Mouse (Mus musculus): ENCODE data around the gene Xpo6. TPM values are rescaled to one million over a fixed set of nuclear protein-coding genes. Genes with fewer than 3 reads are reported as not detected.

Xpo6 gene
- 56.2 TPM in 2 replicates for polyA plus RNA-seq (2014; fragmentation: Nextera tagmentation; extraction: Ambion mirVana)

- Histone ChIP-seq H3K9ac (ENCODE audit: low read length) (peak within 1 kb of the TSS; percentile 95), H3K4me3 (ENCODE audit: low read depth, low read length) (peak within 1 kb of the TSS; percentile 96), H3K4me1 (ENCODE audit: control insufficient read depth, insufficient read depth, low read length) (peaks cover 13% of the 10 kb centered on the region), H3K27ac (ENCODE audit: low read depth, low read length) (peak within 1 kb of the TSS; percentile 54; the same call in 1 of the 2 replicates), H3K9me3 (ENCODE audit: control insufficient read depth, low read length) (no peaks in the 10 kb centered on the region), H3K36me3 (ENCODE audit: control insufficient read depth, insufficient read depth, low read length) (no peaks in the 10 kb centered on the region), H3K4me2 (peak within 1 kb of the TSS; percentile 84), H3K27me3 (ENCODE audit: control insufficient read depth, insufficient read depth, low read length) (no peaks in the 10 kb centered on the region)
- 1% methylated on average over 55 of the region's 57 CpGs for WGBS
- DNase-seq (ENCODE audit: low spot score, missing footprints) (peak; percentile 100), ATAC-seq (ENCODE audit: low FRiP score) (peak; percentile 99)
Observed at GRCm38 (mm10) chr7:126200178-126200996, at the start of gene Xpo6. TSS of gene Xpo6 (minus strand) at chr7:126200501.

- no peak for ATAC-seq (ENCODE audit: low FRiP score)
- no peak overlapping the region for H3K4me2 ChIP-seq
- no peaks in the 10 kb centered on the region for H3K27me3 ChIP-seq (ENCODE audit: control insufficient read depth, insufficient read depth, low read length)
- no peak for DNase-seq (ENCODE audit: low spot score, missing footprints)
- H3K36me3 ChIP-seq (ENCODE audit: control insufficient read depth, insufficient read depth, low read length): no peaks in the 10 kb centered on the region
- WGBS: 84% methylated on average over 3 of the region's 3 CpGs
- no peaks in the 10 kb centered on the region for H3K9me3 ChIP-seq (ENCODE audit: control insufficient read depth, low read length)
- H3K27ac ChIP-seq (ENCODE audit: low read depth, low read length): no peak overlapping the region
- H3K9ac ChIP-seq (ENCODE audit: low read length): no peak overlapping the region
- H3K4me1 ChIP-seq (ENCODE audit: control insufficient read depth, insufficient read depth, low read length): peaks cover 5% of the 10 kb centered on the region; the same call in 1 of the 2 replicates
- H3K4me3 ChIP-seq (ENCODE audit: low read depth, low read length): no peak overlapping the region
Observed at GRCm38 (mm10) chr7:126249986-126250385, 49.7 kb upstream of the Xpo6 start.

DNA sequence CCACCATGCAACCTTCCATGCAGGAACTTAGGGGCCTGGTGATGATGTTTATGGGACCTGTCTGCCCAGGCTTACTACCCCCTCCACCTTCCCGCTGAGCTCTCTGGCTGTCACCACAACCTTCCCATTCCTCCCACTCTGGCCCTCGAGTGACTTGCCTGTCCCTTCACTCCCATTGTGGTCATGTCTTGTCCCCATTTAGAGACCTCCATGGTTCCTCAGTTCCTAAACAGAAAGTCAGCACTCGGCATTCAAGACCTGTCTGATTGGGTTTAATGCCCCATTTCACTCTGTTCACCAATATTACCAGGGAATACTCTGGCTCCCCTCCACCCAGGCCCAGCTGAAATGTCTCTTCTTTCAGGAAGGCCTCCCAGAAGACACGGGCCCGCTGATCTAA is 48.8 kb upstream of the Xpo6 start:
- H3K4me1 ChIP-seq (ENCODE audit: control insufficient read depth, insufficient read depth, low read length): peaks cover 5% of the 10 kb centered on the region; the same call in 1 of the 2 replicates
- no peak overlapping the region for H3K4me3 ChIP-seq (ENCODE audit: low read depth, low read length)
- DNase-seq (ENCODE audit: low spot score, missing footprints) (no peak), ATAC-seq (ENCODE audit: low FRiP score) (no peak)
- H3K9me3 ChIP-seq (ENCODE audit: control insufficient read depth, low read length): no peaks in the 10 kb centered on the region
- no peaks in the 10 kb centered on the region for H3K36me3 ChIP-seq (ENCODE audit: control insufficient read depth, insufficient read depth, low read length)
- no peaks in the 10 kb centered on the region for H3K27me3 ChIP-seq (ENCODE audit: control insufficient read depth, insufficient read depth, low read length)
- WGBS: 71% methylated on average over 5 of the region's 5 CpGs
- H3K27ac ChIP-seq (ENCODE audit: low read depth, low read length): no peak overlapping the region
- no peak overlapping the region for H3K9ac ChIP-seq (ENCODE audit: low read length)
- H3K4me2 ChIP-seq: no peak overlapping the region

DNA sequence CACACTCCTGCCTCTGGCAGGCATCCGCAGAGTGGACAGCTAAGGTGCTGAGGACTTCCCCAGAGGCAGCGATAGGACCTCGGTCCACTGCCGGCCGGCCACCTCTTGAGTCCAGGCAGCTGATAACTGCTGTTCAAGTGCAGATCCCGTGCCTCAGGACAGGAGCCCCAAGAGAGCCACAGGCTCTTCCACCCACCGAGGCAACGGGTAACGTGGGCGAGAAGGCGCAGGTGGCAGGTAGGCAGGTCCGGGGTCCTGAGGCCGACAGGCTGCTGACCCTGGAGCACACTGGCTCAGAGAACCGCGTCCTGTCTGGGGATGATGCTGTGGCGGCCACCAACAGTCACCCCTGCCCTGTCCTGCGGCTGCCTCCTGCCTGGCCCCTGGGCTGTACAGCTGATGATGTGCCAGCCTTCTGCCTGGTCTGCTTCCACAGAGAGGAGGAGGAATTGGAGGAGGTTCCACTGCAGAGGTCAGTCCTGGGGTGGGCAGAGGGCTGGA is 48.4 kb upstream of the Xpo6 start:
- Histone ChIP-seq H3K27ac (ENCODE audit: low read depth, low read length) (no peak overlapping the region), H3K9ac (ENCODE audit: low read length) (no peak overlapping the region), H3K4me2 (no peak overlapping the region), H3K9me3 (ENCODE audit: control insufficient read depth, low read length) (no peaks in the 10 kb centered on the region), H3K27me3 (ENCODE audit: control insufficient read depth, insufficient read depth, low read length) (no peaks in the 10 kb centered on the region), H3K36me3 (ENCODE audit: control insufficient read depth, insufficient read depth, low read length) (no peaks in the 10 kb centered on the region), H3K4me3 (ENCODE audit: low read depth, low read length) (no peak overlapping the region), H3K4me1 (ENCODE audit: control insufficient read depth, insufficient read depth, low read length) (peaks cover 5% of the 10 kb centered on the region; the same call in 1 of the 2 replicates)
- ATAC-seq (ENCODE audit: low FRiP score) (no peak), DNase-seq (ENCODE audit: low spot score, missing footprints) (no peak)
- 47% methylated on average over 17 of the region's 17 CpGs for WGBS

- H3K27me3 ChIP-seq (ENCODE audit: control insufficient read depth, insufficient read depth, low read length): no peaks in the 10 kb centered on the region
- no peak overlapping the region for H3K27ac ChIP-seq (ENCODE audit: low read depth, low read length)
- no peaks in the 10 kb centered on the region for H3K9me3 ChIP-seq (ENCODE audit: control insufficient read depth, low read length)
- H3K4me3 ChIP-seq (ENCODE audit: low read depth, low read length): no peak overlapping the region
- ATAC-seq (ENCODE audit: low FRiP score): 0 out of 2 replicates have a peak, but pooled peaks have one; percentile 27
- H3K36me3 ChIP-seq (ENCODE audit: control insufficient read depth, insufficient read depth, low read length): no peaks in the 10 kb centered on the region
- DNase-seq (ENCODE audit: low spot score, missing footprints): no peak
- no peak overlapping the region for H3K9ac ChIP-seq (ENCODE audit: low read length)
- 8% methylated on average over 6 of the region's 6 CpGs for WGBS
- H3K4me2 ChIP-seq: no peak overlapping the region
- H3K4me1 ChIP-seq (ENCODE audit: control insufficient read depth, insufficient read depth, low read length): peaks cover 5% of the 10 kb centered on the region; the same call in 1 of the 2 replicates
Observed at GRCm38 (mm10) chr7:126248088-126248487, 47.8 kb upstream of the Xpo6 start.

DNA sequence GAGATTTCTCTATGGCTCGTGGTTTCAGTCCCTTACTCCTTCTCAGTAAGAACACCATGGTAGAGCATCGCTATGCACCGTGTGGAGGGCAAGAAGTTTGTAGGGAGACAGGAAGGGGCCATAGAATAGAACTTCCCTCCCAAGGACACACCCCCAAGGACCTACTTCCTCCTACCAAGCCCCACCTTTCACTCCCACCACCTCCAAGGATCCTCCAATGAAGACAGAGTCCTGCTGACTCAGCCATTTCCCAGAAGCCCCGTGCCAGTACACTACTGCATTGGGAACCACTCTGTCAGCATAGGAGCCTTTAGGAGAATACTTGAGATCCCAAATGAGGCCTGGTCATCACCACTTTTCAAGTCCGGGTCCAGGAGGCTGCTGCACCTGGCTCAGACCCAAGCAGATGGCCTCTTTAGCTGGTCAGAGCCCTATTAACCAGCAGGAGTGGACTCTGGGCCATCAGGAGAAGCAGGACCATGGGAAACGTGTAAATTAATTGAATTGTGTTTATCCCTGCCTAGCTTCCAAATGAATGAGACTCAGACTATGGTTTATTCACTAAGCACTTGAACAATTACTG is 44.0 kb upstream of the Xpo6 start:
- WGBS: 81% methylated on average over 6 of the region's 6 CpGs
- no peak for DNase-seq (ENCODE audit: low spot score, missing footprints)

GRCm38 (mm10) chr7:126240814-126241360 is 40.6 kb upstream of the Xpo6 start:
- ATAC-seq (ENCODE audit: low FRiP score) (no peak), DNase-seq (ENCODE audit: low spot score, missing footprints) (no peak)
- Histone ChIP-seq H3K9me3 (ENCODE audit: control insufficient read depth, low read length) (no peaks in the 10 kb centered on the region), H3K9ac (ENCODE audit: low read length) (no peak overlapping the region), H3K27ac (ENCODE audit: low read depth, low read length) (no peak overlapping the region), H3K4me3 (ENCODE audit: low read depth, low read length) (no peak overlapping the region), H3K4me1 (ENCODE audit: control insufficient read depth, insufficient read depth, low read length) (peaks cover 3% of the 10 kb centered on the region; the same call in 1 of the 2 replicates), H3K36me3 (ENCODE audit: control insufficient read depth, insufficient read depth, low read length) (no peaks in the 10 kb centered on the region), H3K27me3 (ENCODE audit: control insufficient read depth, insufficient read depth, low read length) (no peaks in the 10 kb centered on the region), H3K4me2 (no peak overlapping the region)
- WGBS: 85% methylated on average over 14 of the region's 14 CpGs

More for the DNA sequence above, 44.0 kb upstream of the Xpo6 start:
- Histone ChIP-seq H3K9ac (ENCODE audit: low read length) (no peak overlapping the region), H3K4me2 (no peak overlapping the region), H3K4me1 (ENCODE audit: control insufficient read depth, insufficient read depth, low read length) (peaks cover 5% of the 10 kb centered on the region; the same call in 1 of the 2 replicates), H3K36me3 (ENCODE audit: control insufficient read depth, insufficient read depth, low read length) (no peaks in the 10 kb centered on the region), H3K27me3 (ENCODE audit: control insufficient read depth, insufficient read depth, low read length) (no peaks in the 10 kb centered on the region), H3K4me3 (ENCODE audit: low read depth, low read length) (no peak overlapping the region), H3K27ac (ENCODE audit: low read depth, low read length) (no peak overlapping the region), H3K9me3 (ENCODE audit: control insufficient read depth, low read length) (no peaks in the 10 kb centered on the region)
- no peak for ATAC-seq (ENCODE audit: low FRiP score)

DNA sequence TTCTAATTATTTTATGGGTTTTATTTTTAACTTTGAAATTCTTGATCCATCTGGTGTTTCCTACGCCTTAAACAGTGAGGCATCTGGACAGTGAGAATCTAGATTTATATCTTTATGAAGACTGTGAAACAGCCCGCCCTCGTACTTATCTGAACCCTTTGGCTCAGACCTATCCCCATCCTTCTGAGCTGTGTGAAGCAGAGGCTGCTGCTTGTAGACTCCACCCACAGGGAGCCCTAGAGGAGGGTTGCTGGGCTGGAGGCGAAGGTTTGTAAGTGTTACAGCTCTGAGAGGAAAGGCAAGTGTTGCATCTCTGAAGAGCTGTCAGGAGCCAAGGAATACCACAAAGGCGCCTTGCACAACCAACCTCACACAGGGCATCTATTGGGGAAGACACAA is 36.5 kb upstream of the Xpo6 start:
- ATAC-seq (ENCODE audit: low FRiP score): no peak
- 81% methylated on average over 5 of the region's 5 CpGs for WGBS
- no peak overlapping the region for H3K27ac ChIP-seq (ENCODE audit: low read depth, low read length)
- H3K4me1 ChIP-seq (ENCODE audit: control insufficient read depth, insufficient read depth, low read length): peaks cover 3% of the 10 kb centered on the region; the same call in 1 of the 2 replicates
- no peak overlapping the region for H3K4me3 ChIP-seq (ENCODE audit: low read depth, low read length)
- H3K9me3 ChIP-seq (ENCODE audit: control insufficient read depth, low read length): no peaks in the 10 kb centered on the region
- no peaks in the 10 kb centered on the region for H3K36me3 ChIP-seq (ENCODE audit: control insufficient read depth, insufficient read depth, low read length)
- no peak for DNase-seq (ENCODE audit: low spot score, missing footprints)
- H3K9ac ChIP-seq (ENCODE audit: low read length): no peak overlapping the region
- H3K27me3 ChIP-seq (ENCODE audit: control insufficient read depth, insufficient read depth, low read length): no peaks in the 10 kb centered on the region
- H3K4me2 ChIP-seq: no peak overlapping the region

Measured in midbrain, embryonic 11.5 days (tissue).